Mouse (Mus musculus) cortical plate, adult 2 months (tissue): Measurements from ENCODE around the gene Dhx16.

ENCODE experiments used
- CTCF ChIP-seq: fragments of 200-500 bp; IDR thresholded peaks from 2 replicates; pipeline ENCODE4 v1.5.1; 2011; ENCODE audit warnings: mild to moderate bottlenecking, control low read depth, low read length; ENCODE audit not compliant: insufficient read depth; ENCODE audit errors: extremely low read depth
- POLR2A ChIP-seq: fragments of 200-500 bp; IDR thresholded peaks from 2 replicates; pipeline ENCODE4 v1.6.1; 2011; ENCODE audit warnings: mild to moderate bottlenecking, low read length, control low read depth; ENCODE audit not compliant: insufficient read depth; ENCODE audit errors: extremely low read depth

DNA sequence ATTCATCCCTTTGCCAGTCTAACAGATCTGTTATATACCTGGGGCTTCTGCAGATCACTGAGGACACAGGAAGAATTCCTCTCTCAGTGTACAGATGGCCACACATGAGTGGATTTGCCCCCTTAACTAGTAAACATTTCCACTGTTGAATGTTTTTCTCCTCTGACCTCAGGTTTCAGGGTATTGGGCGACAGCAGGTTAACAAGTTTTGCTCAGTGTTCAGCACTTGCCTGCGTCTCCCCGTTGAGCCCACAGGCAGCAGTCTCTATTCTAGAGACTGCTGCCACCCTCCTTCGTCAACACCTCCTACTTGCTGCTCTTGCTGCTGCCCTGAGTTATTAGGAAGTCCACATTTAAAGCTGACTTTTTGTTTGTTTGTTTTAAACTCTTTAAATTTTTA lies 42.1 kb downstream of the Dhx16 start:
- TF ChIP-seq CTCF, result no peak
- TF ChIP-seq POLR2A, result no peak
